Mouse (Mus musculus) embryonic stem cell, embryonic (primary cell): ENCODE measurements at regions not wholly inside any gene's neighbourhood (a gene's known extent, or its start where the extent isn't known, plus 50 kb on each side); places are given as distances from the start of the nearest gene placed in this dataset.
"Not testable (repeated sequence)": the region's sequence is repeated elsewhere in the genome, so short reads cannot be mapped to it uniquely, and the experiment has no call there.

Source experiments
- CTCF ChIA-PET, 4 experiments: fragments of 300-600 bp in 2 of 4; fragments of 350-600 bp in 2 of 4; sonication (Branson Sonifier 250); formaldehyde crosslinking; loops; one replicate each; lab custom pipeline; 2022; ENCODE audit warnings: inconsistent platforms in 2 of 4; lab: Charles Lee
- POLR2A ChIA-PET, 4 experiments: fragments of 300-600 bp in 2 of 4; fragments of 350-600 bp in 2 of 4; sonication (Branson Sonifier 250); formaldehyde crosslinking; loops; one replicate each; lab custom pipeline; 2022; ENCODE audit warnings: antibody characterized with exemption in 4 of 4, inconsistent platforms in 1 of 4; lab: Charles Lee

- POLR2A ChIA-PET, CTCF ChIA-PET: not testable (repeated sequence)
Observed at GRCm38 (mm10) chr1:109811191-109811590, 171.0 kb upstream of the Cdh7 start.

DNA sequence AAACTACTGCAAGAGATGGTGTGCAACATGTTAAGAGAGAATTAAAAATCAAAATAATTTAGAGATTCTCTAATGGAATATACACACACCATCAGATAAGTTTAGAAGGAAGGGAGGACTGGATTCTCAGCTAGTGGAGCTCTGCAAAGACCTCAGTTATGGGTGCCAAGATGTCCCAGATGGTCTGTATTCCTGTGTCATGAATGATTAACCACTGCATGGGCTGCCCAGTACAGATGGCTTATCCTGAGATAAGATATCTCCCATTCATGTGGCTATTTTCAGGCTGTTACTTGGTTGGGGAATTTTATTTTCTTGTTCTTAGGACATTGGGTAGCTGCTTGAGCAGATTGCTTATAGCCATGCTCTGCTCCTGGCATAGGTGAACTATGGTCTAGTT is 131.6 kb upstream of the Cdh7 start:
- ChIA-PET POLR2A (no interaction called here), CTCF (no interaction called here)

DNA sequence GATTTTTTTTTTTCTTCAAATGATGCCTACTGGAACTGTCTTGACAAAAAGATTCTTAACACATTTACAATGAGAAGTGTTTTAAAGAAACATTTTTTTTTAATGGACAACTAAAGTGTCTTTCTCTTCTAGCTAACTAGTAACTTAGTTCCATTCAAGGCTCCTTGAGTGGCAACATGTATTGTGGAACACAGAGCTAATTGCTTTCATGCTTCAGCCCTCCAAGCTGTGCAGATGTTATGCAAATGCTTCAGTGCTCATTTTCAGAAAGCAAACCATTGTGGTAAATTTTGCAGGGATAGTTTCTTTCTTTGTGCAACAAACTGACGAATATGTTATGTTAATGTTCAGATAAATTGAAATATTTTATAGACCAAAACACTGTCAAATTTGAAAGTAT is 83.6 kb upstream of the Cdh7 start:
- POLR2A ChIA-PET, result no interaction called here
- CTCF ChIA-PET, result no interaction called here

- CTCF ChIA-PET, result no interaction called here
Observed at GRCm38 (mm10) chr1:109929483-109930255, 52.6 kb upstream of the Cdh7 start.

More at GRCm38 (mm10) chr1:109929483-109930255, 52.6 kb upstream of the Cdh7 start:
- POLR2A ChIA-PET, result interaction anchor here in 1 of 4 experiments (0.6 kb wide), 1 partner anchor 11 kb away, joined by 3 read pairs; no protein-coding TSS in a partner anchor
